Mouse (Mus musculus): ENCODE data around the gene Olfr1555-ps1. TPM values are rescaled to one million over a fixed set of nuclear protein-coding genes. Genes with fewer than 3 reads are reported as not detected.
"Not testable (repeated sequence)": the region's sequence is repeated elsewhere in the genome, so short reads cannot be mapped to it uniquely, and the experiment has no call there.

The Olfr1555-ps1 gene
- total RNA-seq (2021) = not detected

- not testable (repeated sequence) for DNase-seq
- intact Hi-C loops (cut with DNase I) = loop anchor here (10.0 kb wide), 1 partner anchor 65 kb away; the partner anchor contains the start of gene Olfr1432
Measured at GRCm38 (mm10) chr19:12170062-12170599, at the start of gene Olfr1555-ps1. Gene Olfr1555-ps1 (minus strand): TSS chr19:12170112.

DNA sequence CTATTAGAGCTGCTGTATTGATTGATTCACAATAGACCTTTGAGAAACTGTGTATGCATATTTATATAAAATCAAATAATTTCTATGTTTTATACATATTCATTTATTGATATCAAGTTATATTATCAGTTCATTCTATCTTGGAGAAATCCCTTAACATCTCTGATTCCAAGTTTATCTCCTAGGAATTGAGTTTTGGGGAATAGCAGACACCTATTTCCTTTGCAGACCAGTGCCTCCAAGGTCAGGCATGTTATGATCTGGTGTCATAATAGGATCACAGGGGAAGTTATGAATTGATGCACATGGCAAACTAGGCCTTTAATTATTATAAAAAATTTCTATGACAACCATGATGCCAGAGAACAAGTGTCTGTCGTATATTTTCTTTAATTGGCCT is 30.4 kb upstream of the Olfr1555-ps1 start, which contains the start of gene Olfr1431:
Olfr1431 (plus strand) TSS at position 301 of the 400 bp plus-strand sequence.
- intact Hi-C loops (cut with DNase I) = no loop called here
- no peak for DNase-seq

- DNase-seq; intact Hi-C loops (cut with DNase I): not testable (repeated sequence)
Measured at GRCm38 (mm10) chr19:12199076-12199475, 29.2 kb upstream of the Olfr1555-ps1 start.

DNA sequence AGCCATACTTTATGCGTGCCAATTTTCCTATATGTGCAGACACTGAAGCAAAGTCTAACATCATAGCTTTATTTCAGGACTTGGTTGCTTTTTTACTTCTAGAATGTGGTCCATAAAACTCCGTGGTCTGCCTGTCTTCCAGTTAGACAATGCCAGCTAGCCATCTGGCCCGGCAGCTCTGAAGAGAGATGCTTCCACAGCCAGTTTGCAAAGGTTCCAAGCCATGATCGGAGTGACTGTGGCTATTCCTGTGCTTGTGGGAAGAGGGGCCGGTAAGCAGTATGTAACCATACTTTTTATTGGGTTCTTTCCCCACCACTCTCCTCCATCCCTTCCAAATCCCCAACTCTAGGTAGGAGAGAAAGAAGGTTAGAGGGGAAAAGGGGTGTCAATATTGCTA is 5.5 kb upstream of the Olfr1555-ps1 start:
- DNase-seq = not testable (repeated sequence)
- intact Hi-C loops (cut with DNase I) = loop anchor here (10.0 kb wide), 1 partner anchor 59 kb away; the partner anchor contains the start of gene Olfr1432

GRCm38 (mm10) chr19:12145452-12145851 is 24.5 kb downstream of the Olfr1555-ps1 start:
- intact Hi-C loops (cut with DNase I) = no loop called here
- no peak for DNase-seq

DNA sequence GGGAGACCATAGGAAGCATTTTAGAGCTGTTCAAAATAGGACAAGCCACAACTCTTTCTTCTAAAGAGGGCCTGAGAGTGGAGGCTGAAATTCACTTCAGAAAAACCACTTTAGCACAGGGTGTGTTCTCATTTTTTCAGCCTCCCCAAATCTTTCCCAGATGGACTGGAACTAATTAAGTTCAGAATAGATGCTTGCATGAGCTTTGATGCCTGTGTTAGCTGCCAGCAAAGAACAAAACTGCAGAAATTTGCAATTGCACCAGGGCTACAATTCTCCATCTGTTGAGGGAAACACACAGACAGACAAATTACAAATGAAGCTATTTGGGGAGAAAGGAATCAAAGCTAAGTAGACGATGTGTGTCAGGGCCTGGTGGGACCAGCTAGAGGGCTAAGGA is 26.6 kb downstream of the Olfr1555-ps1 start:
- intact Hi-C loops (cut with DNase I) = no loop called here

DNA sequence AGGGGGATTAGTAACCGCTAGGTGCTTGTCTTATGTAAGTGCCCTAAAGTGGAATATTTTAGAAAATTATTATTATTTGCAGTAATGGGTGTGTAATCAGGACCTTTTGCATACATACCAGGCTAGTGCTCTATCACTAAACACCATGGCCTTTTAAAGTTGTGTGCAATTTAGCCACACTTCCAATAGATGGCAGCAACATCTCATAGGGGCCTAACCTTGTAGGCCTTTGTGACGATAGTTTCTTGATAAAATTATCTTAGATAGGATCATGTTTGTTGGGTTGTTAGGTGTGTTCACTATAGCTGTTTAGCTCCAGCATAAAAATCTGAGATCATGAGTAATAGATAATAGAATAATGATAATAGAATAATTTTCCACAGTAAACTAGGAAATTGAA is 35.6 kb downstream of the Olfr1555-ps1 start:
- no peak for DNase-seq
- intact Hi-C loops (cut with DNase I) = no loop called here

More for the DNA sequence above, 26.6 kb downstream of the Olfr1555-ps1 start:
- DNase-seq = no peak

DNA sequence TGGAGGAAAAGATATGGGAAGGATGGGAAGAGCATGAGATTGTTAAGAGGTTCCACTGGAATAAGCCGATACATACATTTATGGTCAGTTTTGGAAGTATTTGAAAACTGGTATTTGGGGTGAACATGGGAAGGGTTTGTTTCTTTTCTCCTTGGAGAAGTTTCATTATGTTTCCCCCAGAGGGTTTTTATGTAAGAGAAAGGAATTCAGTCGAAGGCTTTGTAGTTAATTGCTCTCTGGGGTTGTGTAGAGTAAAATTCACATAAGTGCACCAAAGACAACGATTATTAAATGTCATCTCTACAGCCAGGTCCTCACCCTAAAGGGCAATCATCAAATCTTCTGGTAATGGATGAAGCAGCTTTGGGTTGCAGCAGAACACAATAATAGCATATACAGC is 46.8 kb downstream of the Olfr1555-ps1 start, which contains the start of gene Olfr76:
Olfr76 (minus strand) TSS at position 101 of the 400 bp plus-strand sequence.
- intact Hi-C loops (cut with DNase I) = no loop called here
- DNase-seq = no peak

DNA sequence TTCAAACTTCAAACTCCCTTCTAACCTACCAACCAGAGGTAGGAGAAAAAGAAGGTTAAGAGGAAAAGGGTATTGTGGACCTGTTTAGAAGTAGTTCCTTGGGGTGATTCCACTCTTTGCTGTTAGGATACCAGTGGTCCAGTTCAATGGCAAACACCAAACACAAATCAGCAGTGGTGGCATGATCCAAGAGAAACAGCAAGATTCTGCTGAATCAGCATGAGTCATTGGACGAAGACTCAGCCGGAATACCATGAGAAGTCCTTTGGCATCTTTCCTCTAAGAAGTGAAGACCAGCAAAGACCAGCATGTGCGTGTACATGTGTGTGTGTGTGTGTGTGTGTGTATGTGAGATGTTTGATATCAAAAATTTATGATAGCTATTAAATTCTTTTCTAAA is 53.4 kb downstream of the Olfr1555-ps1 start:
- DNase-seq = no peak
- intact Hi-C loops (cut with DNase I) = no loop called here

GRCm38 (mm10) chr19:12115797-12116196 is 54.1 kb downstream of the Olfr1555-ps1 start, which contains the start of gene Olfr1428:
Gene Olfr1428 (minus strand): TSS chr19:12115897.
- intact Hi-C loops (cut with DNase I) = no loop called here
- DNase-seq = no peak

Other genes starting within 250 kb of the Olfr1555-ps1 start
- 100 to 1,000 TPM; 102 to 106 TPM for gene Osbp, start 204.2 kb downstream of the Olfr1555-ps1 start, total RNA-seq (2021)
- not detected for gene Olfr1423, start 128.8 kb downstream of the Olfr1555-ps1 start, total RNA-seq (2021)
- gene Olfr1424, start 107.4 kb downstream of the Olfr1555-ps1 start, total RNA-seq (2021) = not detected
- gene Olfr1425, start 92.4 kb downstream of the Olfr1555-ps1 start, total RNA-seq (2021) = not detected
- not detected for gene Olfr1426, start 78.1 kb downstream of the Olfr1555-ps1 start, total RNA-seq (2021)
- not detected for gene Olfr1427, start 66.8 kb downstream of the Olfr1555-ps1 start, total RNA-seq (2021)
- not detected for gene Olfr1428, start 54.2 kb downstream of the Olfr1555-ps1 start, total RNA-seq (2021)
- gene Olfr76, start 46.9 kb downstream of the Olfr1555-ps1 start, total RNA-seq (2021) = not detected
- not detected for gene Olfr1431, start 30.5 kb upstream of the Olfr1555-ps1 start, total RNA-seq (2021)
- gene Olfr1432, start 62.5 kb upstream of the Olfr1555-ps1 start, total RNA-seq (2021) = not detected
- gene Olfr262, start 71.5 kb upstream of the Olfr1555-ps1 start, total RNA-seq (2021) = not detected
- gene Olfr235, start 90.9 kb upstream of the Olfr1555-ps1 start, total RNA-seq (2021) = not detected
- gene Olfr1434, start 109.7 kb upstream of the Olfr1555-ps1 start, total RNA-seq (2021) = not detected
- gene Olfr1436, start 129.0 kb upstream of the Olfr1555-ps1 start, total RNA-seq (2021) = not detected
- gene Olfr1437, start 155.0 kb upstream of the Olfr1555-ps1 start, total RNA-seq (2021) = not detected
- not detected for gene Olfr1438-ps1, start 165.8 kb upstream of the Olfr1555-ps1 start, total RNA-seq (2021)
- not detected for gene Olfr1440, start 217.2 kb upstream of the Olfr1555-ps1 start, total RNA-seq (2021)
- not detected for gene Olfr1441, start 247.3 kb upstream of the Olfr1555-ps1 start, total RNA-seq (2021)